Mouse (Mus musculus) midbrain, embryonic 16.5 days (tissue): ENCODE results near the gene Kif26b. TPM values are rescaled to one million over a fixed set of nuclear protein-coding genes. Genes with fewer than 3 reads are reported as not detected.
A peak's percentile ranks its signal among the peaks of the same experiment; 100 is the strongest.

ENCODE experiments used
- ATAC-seq: fragments of 200-750 bp; cut with Nextera tagmentation; 2 replicates; pipeline ENCODE4 v1.8.0; 2017; ENCODE audit warnings: moderate TSS enrichment
- H3K27ac ChIP-seq: fragments of 300-500 bp; sonication (generic); 2 replicates; pipeline ENCODE4 v1.5.1; 2014; ENCODE audit warnings: mild to moderate bottlenecking, low read length, mixed read lengths
- H3K27me3 ChIP-seq: fragments of 300-500 bp; sonication (generic); 2 replicates; pipeline ENCODE4 v1.6.1; 2014; ENCODE audit warnings: low read depth, low read length, mixed read lengths; ENCODE audit not compliant: control insufficient read depth, insufficient read depth
- H3K36me3 ChIP-seq: fragments of 300-500 bp; sonication (generic); 2 replicates; pipeline ENCODE4 v1.6.1; 2014; ENCODE audit warnings: mild to moderate bottlenecking, low read length, moderate library complexity, mixed read lengths; ENCODE audit not compliant: control insufficient read depth, insufficient read depth
- H3K4me1 ChIP-seq: fragments of 300-500 bp; sonication (generic); 2 replicates; pipeline ENCODE4 v1.6.1; 2014; ENCODE audit warnings: mild to moderate bottlenecking, low read length, mixed read lengths; ENCODE audit not compliant: control insufficient read depth, insufficient read depth
- H3K4me2 ChIP-seq: fragments of 300-500 bp; sonication (generic); 2 replicates; pipeline ENCODE4 v1.6.1; 2014; ENCODE audit warnings: mild to moderate bottlenecking, low read length, mixed read lengths
- H3K4me3 ChIP-seq: fragments of 300-500 bp; sonication (generic); 2 replicates; pipeline ENCODE4 v1.5.1; 2014; ENCODE audit warnings: low read depth, mild to moderate bottlenecking, low read length, moderate library complexity, mixed read lengths
- H3K9ac ChIP-seq: fragments of 300-500 bp; sonication (generic); 2 replicates; pipeline ENCODE4 v1.6.1; 2014; ENCODE audit warnings: low read depth, low read length, mixed read lengths
- H3K9me3 ChIP-seq: fragments of 300-500 bp; sonication (generic); replicated peaks from 2 replicates; pipeline ENCODE4 v1.6.1; 2014; ENCODE audit warnings: mild to moderate bottlenecking, low read length, mixed read lengths; ENCODE audit not compliant: control insufficient read depth, poor library complexity, severe bottlenecking
- whole genome bisulfite sequencing: fragments of 180-500 bp; shearing (Covaris S2); extraction: QIAGEN DNeasy Blood & Tissue Kit; methylation state at CpG from one replicate; pipeline ENCODE4 v1.1.7; 2014; 5-methylcytosine and 5-hydroxymethylcytosine counted together
- polyA plus RNA-seq: library from polyadenylated mRNA; unstranded; fragments of >200 nt; fragmentation: Nextera tagmentation; extraction: Ambion mirVana; gene quantifications from 2 replicates; pipeline ENCODE4 v1.2.1, GENCODE M21; 2015

Gene Kif26b
- polyA plus RNA-seq: 7.8 and 8.1 TPM in 2 replicates

DNA sequence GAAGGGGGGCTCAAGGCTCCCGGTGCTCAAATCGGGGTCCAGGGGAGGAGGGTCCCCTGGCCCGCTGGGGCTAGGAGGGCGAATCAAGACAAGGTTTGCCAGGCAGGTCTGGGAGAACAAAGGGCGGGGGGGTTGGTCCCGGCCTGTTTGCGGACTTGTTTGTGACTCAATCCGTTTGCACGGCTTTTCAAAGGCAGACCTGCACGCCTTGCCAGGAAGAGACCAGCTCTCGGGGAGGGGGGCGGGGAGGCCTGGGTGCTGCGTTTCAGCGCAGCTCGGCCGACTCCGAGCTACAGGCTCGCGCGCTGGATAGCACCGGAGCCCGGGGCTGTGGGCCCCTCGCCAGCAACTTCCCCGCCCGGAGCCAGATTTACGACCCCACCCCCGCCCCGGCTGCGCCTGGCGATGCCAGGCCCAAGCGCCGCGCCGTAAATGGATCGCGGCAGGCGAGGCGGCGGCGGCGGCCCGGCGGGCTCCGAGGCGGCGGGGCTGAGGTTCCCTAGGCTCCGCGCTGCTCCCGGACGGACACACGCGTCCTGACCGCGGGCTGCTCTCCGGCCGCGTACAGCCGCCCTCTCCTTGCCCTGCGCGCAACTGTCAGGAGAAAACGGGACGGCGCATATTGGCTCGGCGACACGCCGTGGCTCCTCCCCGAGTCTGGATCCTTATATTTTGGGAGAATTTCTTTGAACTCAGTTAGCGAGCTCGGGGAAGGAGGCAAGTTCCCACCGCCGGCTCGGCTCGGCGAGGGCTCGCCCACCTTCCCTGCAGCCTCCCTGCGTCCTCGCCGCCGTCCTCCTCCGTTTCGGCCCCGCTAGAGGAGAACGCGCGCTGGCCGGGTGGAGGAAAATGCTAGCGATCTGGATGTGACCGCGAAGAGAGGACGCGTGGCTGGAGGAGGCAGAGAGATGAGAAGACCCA is at the start of gene Kif26b:
Gene Kif26b, plus strand, starts transcription at position 695 of the 921 bp plus-strand sequence.
- H3K4me3 ChIP-seq: peak within 1 kb of the TSS; percentile 70
- peaks cover 9% of the 10 kb centered on the region; the same call in 1 of the 2 replicates for H3K4me1 ChIP-seq
- H3K9me3 ChIP-seq: no peaks in the 10 kb centered on the region
- no peaks in the 10 kb centered on the region for H3K27me3 ChIP-seq
- WGBS: under 1% methylated on average over 88 of the region's 92 CpGs
- ATAC-seq: peak; percentile 55
- no peaks in the 10 kb centered on the region for H3K36me3 ChIP-seq
- peak within 1 kb of the TSS; percentile 86 for H3K9ac ChIP-seq
- H3K4me2 ChIP-seq: peak within 1 kb of the TSS; percentile 99
- H3K27ac ChIP-seq: peak within 1 kb of the TSS; percentile 90

DNA sequence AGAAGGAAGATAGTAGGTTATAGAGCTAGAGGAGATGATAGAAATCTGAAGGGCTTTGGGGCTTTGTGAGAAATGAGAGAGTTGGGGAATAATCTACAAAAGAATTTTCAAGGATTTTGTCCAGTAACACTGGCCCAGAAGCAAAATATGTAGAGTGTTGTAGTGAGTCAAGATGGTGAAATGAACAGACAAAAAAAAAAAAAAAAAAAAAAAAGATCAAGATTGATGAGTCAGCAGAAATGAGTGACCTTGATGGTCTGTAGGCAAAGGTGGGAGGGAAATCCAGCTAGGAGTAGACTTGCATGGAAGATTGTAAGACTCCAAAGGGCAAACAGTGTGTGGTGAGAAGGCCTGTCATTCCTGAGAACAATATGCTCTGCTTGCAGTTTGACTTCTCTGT is 45.1 kb upstream of the Kif26b start:
- no peaks in the 10 kb centered on the region for H3K36me3 ChIP-seq
- H3K9ac ChIP-seq: no peak overlapping the region
- no peak overlapping the region for H3K4me2 ChIP-seq
- H3K4me3 ChIP-seq: no peak overlapping the region
- no peak for ATAC-seq
- no peaks in the 10 kb centered on the region for H3K9me3 ChIP-seq
- H3K27ac ChIP-seq: no peak overlapping the region
- H3K4me1 ChIP-seq: no peaks in the 10 kb centered on the region
- H3K27me3 ChIP-seq: no peaks in the 10 kb centered on the region

DNA sequence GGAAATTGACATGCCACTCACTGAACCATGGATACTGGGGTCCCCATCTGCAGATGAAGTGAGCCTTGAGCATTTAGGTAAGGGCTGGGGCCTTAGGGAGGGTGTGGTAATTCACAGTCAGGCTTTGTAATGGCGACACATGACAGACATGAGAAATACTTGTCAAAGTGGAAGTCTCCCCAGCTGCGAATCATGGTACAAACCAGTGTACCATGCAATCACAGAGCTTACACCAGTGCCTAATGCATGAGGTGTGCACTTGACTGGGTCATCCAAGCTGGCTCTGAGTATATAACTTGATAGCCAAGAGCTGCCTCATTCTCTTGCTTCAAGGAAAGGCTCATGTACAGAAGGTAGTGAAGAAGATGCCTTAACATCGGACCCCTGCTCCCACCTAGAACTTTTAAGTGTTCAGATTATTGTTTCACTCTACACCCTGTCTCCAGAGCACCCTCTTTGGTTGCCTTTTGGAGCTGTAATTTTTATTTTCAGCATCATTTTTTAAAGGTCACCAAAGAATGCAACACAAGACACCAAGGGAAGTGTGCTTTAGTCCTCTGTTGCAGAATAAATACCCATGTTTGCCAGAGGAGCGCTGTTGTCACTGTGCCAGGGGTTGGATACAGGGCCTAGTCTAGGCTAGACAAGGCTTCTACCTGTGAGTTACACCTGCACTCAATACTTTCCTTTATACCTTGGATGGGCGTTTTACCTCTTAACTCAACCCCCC is 43.6 kb upstream of the Kif26b start:
- H3K4me3 ChIP-seq: no peak overlapping the region
- no peaks in the 10 kb centered on the region for H3K4me1 ChIP-seq
- no peak for ATAC-seq
- H3K9ac ChIP-seq: no peak overlapping the region
- 90% methylated on average over 5 of the region's 5 CpGs for WGBS
- no peaks in the 10 kb centered on the region for H3K27me3 ChIP-seq
- H3K9me3 ChIP-seq: no peaks in the 10 kb centered on the region
- no peaks in the 10 kb centered on the region for H3K36me3 ChIP-seq
- no peak overlapping the region for H3K4me2 ChIP-seq
- no peak overlapping the region for H3K27ac ChIP-seq

DNA sequence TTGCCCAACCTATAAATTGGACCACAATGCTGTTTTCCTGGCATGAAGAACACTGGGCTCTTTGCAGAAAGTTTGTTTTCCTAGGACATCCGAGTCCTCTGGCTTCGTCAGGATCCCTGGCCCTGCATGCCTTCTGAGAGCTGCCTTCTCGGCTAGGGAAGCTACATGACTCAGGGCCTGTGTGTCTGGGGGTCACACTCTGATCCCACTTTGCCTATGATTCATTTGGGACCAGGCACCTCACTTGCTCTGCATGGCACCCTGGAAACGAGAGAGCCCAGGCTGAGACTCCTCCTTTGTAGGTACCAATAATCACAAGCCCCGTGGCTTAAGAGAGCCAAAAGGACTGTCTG is 43.1 kb upstream of the Kif26b start:
- Histone ChIP-seq H3K4me3 (no peak overlapping the region), H3K36me3 (no peaks in the 10 kb centered on the region), H3K27ac (no peak overlapping the region), H3K4me1 (no peaks in the 10 kb centered on the region), H3K9me3 (no peaks in the 10 kb centered on the region), H3K9ac (no peak overlapping the region), H3K27me3 (no peaks in the 10 kb centered on the region), H3K4me2 (no peak overlapping the region)
- 68% methylated on average over 5 of the region's 5 CpGs for WGBS
- ATAC-seq: no peak

DNA sequence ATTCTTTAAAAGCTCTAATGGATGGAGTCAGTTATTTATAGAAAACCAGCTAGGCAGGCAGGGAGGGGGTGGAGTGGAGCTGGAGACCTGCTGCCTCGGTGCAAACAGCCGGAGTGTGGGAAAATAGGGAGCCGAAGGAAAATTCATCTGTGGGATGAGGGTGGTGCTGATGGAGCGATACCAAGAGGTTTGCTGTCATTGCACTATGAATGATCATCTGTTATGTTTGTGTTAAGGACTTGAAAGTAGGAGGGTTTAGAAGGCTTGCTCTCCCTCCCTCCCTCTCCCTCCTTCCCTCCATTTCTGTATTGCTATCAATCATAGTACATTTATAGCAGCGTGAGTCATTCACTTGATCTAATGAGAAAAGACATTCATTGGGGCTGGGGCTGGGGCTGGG is 42.1 kb upstream of the Kif26b start:
- Histone ChIP-seq H3K27me3 (no peaks in the 10 kb centered on the region), H3K4me1 (no peaks in the 10 kb centered on the region), H3K27ac (no peak overlapping the region), H3K36me3 (no peaks in the 10 kb centered on the region), H3K9ac (no peak overlapping the region), H3K9me3 (no peaks in the 10 kb centered on the region), H3K4me2 (no peak overlapping the region), H3K4me3 (no peak overlapping the region)
- WGBS: 75% methylated on average over 5 of the region's 5 CpGs
- ATAC-seq: no peak

DNA sequence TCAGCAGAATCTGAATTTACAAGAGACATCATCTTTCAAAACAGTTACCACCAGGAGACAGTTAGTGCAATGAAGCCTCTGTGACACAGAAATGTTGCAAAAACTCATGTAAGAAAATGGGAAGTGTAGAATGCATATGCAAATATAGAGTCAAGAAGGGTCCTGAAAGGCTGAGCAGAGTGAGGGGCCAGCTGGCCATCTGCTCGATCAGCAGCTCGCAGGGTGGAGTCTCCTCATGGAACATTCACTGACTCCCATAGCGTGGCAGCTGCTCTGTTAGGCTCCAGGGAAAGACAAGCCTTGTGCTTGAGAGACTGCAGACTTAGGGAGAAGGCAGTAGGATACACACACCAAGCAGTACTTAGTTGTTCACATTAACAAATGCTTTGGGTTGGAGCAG is 39.8 kb upstream of the Kif26b start:
- Histone ChIP-seq H3K4me2 (no peak overlapping the region), H3K9ac (no peak overlapping the region), H3K4me3 (no peak overlapping the region), H3K36me3 (no peaks in the 10 kb centered on the region), H3K9me3 (no peaks in the 10 kb centered on the region), H3K27ac (no peak overlapping the region), H3K27me3 (no peaks in the 10 kb centered on the region), H3K4me1 (no peaks in the 10 kb centered on the region)
- ATAC-seq: no peak
- 43% methylated on average over 3 of the region's 3 CpGs for WGBS

DNA sequence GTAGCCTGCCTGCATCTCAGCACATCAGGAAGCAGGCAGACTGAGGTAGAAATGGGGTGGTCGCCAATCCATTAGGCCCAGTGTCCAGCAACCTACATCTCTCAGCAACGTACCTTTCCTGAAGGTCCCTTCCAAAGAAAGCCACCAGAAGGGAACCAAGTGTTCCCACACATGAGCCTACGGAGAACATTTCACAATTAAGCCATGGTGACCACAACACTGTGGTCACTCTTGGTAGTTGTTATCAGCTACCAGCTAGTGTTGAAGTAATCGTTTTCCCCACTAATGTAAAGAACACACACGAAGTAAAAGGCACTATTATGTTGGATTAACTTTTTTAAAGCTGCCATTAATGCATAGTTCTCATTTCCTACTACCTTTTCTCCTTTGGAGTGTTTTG is 37.2 kb upstream of the Kif26b start:
- 88% methylated on average over 5 of the region's 5 CpGs for WGBS

DNA sequence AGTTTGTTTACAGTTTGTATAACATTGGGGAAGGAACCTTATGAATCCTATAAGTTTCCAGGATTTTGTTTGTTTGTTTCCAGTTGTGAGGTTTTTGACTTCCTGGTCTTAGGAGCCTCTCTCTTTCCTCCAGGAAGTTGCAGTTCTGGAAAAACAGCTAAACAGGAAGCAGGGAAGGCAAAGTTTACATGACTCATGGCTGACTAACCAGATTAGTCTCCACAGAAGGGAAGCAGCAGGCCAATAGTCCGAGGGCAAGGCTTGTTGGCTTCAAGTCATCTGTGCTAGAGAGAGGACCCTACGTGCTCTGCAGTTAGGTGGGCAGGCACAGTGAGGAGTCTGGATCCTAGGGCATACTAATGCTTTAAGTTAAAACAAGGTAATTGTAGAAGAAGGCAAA is 36.4 kb upstream of the Kif26b start:
- Histone ChIP-seq H3K4me1 (no peaks in the 10 kb centered on the region), H3K4me2 (no peak overlapping the region), H3K27ac (no peak overlapping the region), H3K9me3 (no peaks in the 10 kb centered on the region), H3K9ac (no peak overlapping the region), H3K36me3 (no peaks in the 10 kb centered on the region), H3K27me3 (no peaks in the 10 kb centered on the region), H3K4me3 (no peak overlapping the region)
- ATAC-seq: no peak
- WGBS: 74% methylated on average over 2 of the region's 2 CpGs

More for the DNA sequence above, 37.2 kb upstream of the Kif26b start:
- Histone ChIP-seq H3K27me3 (no peaks in the 10 kb centered on the region), H3K4me1 (no peaks in the 10 kb centered on the region), H3K9ac (no peak overlapping the region), H3K9me3 (no peaks in the 10 kb centered on the region), H3K4me2 (no peak overlapping the region), H3K36me3 (no peaks in the 10 kb centered on the region), H3K4me3 (no peak overlapping the region), H3K27ac (no peak overlapping the region)
- ATAC-seq: no peak

DNA sequence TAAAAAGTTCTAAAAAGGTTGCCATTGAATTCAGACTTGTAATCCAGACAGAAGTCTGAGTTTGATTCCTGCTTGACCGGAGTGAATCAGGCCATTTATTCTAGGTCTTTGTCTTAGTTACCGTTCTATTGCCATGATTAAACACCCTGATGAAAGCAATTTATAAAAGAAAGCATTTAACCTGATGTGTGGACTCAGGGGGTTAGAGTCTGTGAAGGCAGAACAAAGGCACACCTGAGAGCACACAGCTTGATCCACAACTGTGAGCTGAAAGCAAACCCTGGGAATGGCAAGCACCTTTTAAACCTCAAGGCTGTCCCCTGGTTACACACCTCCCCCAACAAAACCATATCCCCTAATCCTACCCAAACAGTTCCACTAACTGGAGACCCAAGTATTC is 32.7 kb upstream of the Kif26b start:
- no peak overlapping the region for H3K4me3 ChIP-seq
- H3K36me3 ChIP-seq: no peaks in the 10 kb centered on the region
- no peak overlapping the region for H3K9ac ChIP-seq
- H3K9me3 ChIP-seq: no peaks in the 10 kb centered on the region
- H3K27me3 ChIP-seq: no peaks in the 10 kb centered on the region
- 71% methylated on average over 2 of the region's 2 CpGs for WGBS
- ATAC-seq: no peak
- H3K27ac ChIP-seq: no peak overlapping the region
- H3K4me1 ChIP-seq: no peaks in the 10 kb centered on the region
- H3K4me2 ChIP-seq: no peak overlapping the region
